Mouse (Mus musculus): ENCODE measurements around the gene Slc6a11. TPM values are rescaled to one million over a fixed set of nuclear protein-coding genes. Genes with fewer than 3 reads are reported as not detected.

Slc6a11 gene
- polyA plus RNA-seq, 1 experiment from 2014 or later = not detected

GRCm38 (mm10) chr6:114144447-114145105, 13.5 kb downstream of the Slc6a11 start:
- Histone ChIP-seq H3K27me3 (ENCODE audit: control insufficient read depth, insufficient read depth, low read length) (0 out of 2 replicates have a peak, but pooled peaks cover 2% of the 10 kb centered on the region), H3K36me3 (ENCODE audit: control insufficient read depth, insufficient read depth, low read length) (no peaks in the 10 kb centered on the region), H3K27ac (replicated peaks in 1 of 2; ENCODE audit: control insufficient read depth in 1 of 2, insufficient read depth in 1 of 2, low read depth in 2 of 2, low read length in 2 of 2) (no peak overlapping the region), H3K4me1 (ENCODE audit: control insufficient read depth in 2 of 2, insufficient read depth in 2 of 2, low read length in 2 of 2) (no peaks in the 10 kb centered on the region), H3K9ac (ENCODE audit: low read length) (no peak overlapping the region), H3K4me2 (ENCODE audit: low read length) (no peak overlapping the region), H3K4me3 (ENCODE audit: control insufficient read depth in 1 of 2, insufficient read depth in 1 of 2, low read depth in 1 of 2, low read length in 2 of 2) (no peak overlapping the region), H3K9me3 (ENCODE audit: control insufficient read depth, low read length) (0 out of 2 replicates have a peak, but pooled peaks cover 8% of the 10 kb centered on the region)
- 66% methylated on average over 6 of the region's 6 CpGs for WGBS
- ATAC-seq (ENCODE audit: insufficient number of reproducible peaks, insufficient read depth, low FRiP score, low read depth) = no peak

- Histone ChIP-seq H3K27ac (replicated peaks in 1 of 2; ENCODE audit: control insufficient read depth in 1 of 2, insufficient read depth in 1 of 2, low read depth in 2 of 2, low read length in 2 of 2) (no peak overlapping the region), H3K9me3 (ENCODE audit: control insufficient read depth, low read length) (0 out of 2 replicates have a peak, but pooled peaks cover under 1% of the 10 kb centered on the region), H3K4me1 (ENCODE audit: control insufficient read depth in 2 of 2, insufficient read depth in 2 of 2, low read length in 2 of 2) (no peaks in the 10 kb centered on the region), H3K36me3 (ENCODE audit: control insufficient read depth, insufficient read depth, low read length) (no peaks in the 10 kb centered on the region), H3K4me2 (ENCODE audit: low read length) (no peak overlapping the region), H3K4me3 (ENCODE audit: control insufficient read depth in 1 of 2, insufficient read depth in 1 of 2, low read depth in 1 of 2, low read length in 2 of 2) (no peak overlapping the region), H3K27me3 (ENCODE audit: control insufficient read depth, insufficient read depth, low read length) (0 out of 2 replicates have a peak, but pooled peaks cover 5% of the 10 kb centered on the region), H3K9ac (ENCODE audit: low read length) (no peak overlapping the region)
- ATAC-seq (ENCODE audit: insufficient number of reproducible peaks, insufficient read depth, low FRiP score, low read depth) = no peak
- 64% methylated on average over 6 of the region's 6 CpGs for WGBS
Observed at GRCm38 (mm10) chr6:114145650-114146329, 14.7 kb downstream of the Slc6a11 start.

GRCm38 (mm10) chr6:114155720-114156119, 24.7 kb downstream of the Slc6a11 start:
- Histone ChIP-seq H3K36me3 (ENCODE audit: control insufficient read depth, insufficient read depth, low read length) (no peaks in the 10 kb centered on the region), H3K4me1 (ENCODE audit: control insufficient read depth in 2 of 2, insufficient read depth in 2 of 2, low read length in 2 of 2) (no peaks in the 10 kb centered on the region), H3K9ac (ENCODE audit: low read length) (no peak overlapping the region), H3K4me3 (ENCODE audit: control insufficient read depth in 1 of 2, insufficient read depth in 1 of 2, low read depth in 1 of 2, low read length in 2 of 2) (no peak overlapping the region), H3K27me3 (ENCODE audit: control insufficient read depth, insufficient read depth, low read length) (0 out of 2 replicates have a peak, but pooled peaks cover 5% of the 10 kb centered on the region), H3K27ac (replicated peaks in 1 of 2; ENCODE audit: control insufficient read depth in 1 of 2, insufficient read depth in 1 of 2, low read depth in 2 of 2, low read length in 2 of 2) (no peak overlapping the region), H3K9me3 (ENCODE audit: control insufficient read depth, low read length) (no peaks in the 10 kb centered on the region), H3K4me2 (ENCODE audit: low read length) (no peak overlapping the region)
- ATAC-seq (ENCODE audit: insufficient number of reproducible peaks, insufficient read depth, low FRiP score, low read depth) = no peak
- WGBS = 75% methylated on average over 10 of the region's 10 CpGs

- H3K27ac ChIP-seq (replicated peaks in 1 of 2; ENCODE audit: control insufficient read depth in 1 of 2, insufficient read depth in 1 of 2, low read depth in 2 of 2, low read length in 2 of 2) = no peak overlapping the region
- H3K36me3 ChIP-seq (ENCODE audit: control insufficient read depth, insufficient read depth, low read length) = no peaks in the 10 kb centered on the region
- no peak overlapping the region for H3K4me2 ChIP-seq (ENCODE audit: low read length)
- ATAC-seq (ENCODE audit: insufficient number of reproducible peaks, insufficient read depth, low FRiP score, low read depth) = no peak
- H3K9ac ChIP-seq (ENCODE audit: low read length) = no peak overlapping the region
- H3K4me3 ChIP-seq (ENCODE audit: control insufficient read depth in 1 of 2, insufficient read depth in 1 of 2, low read depth in 1 of 2, low read length in 2 of 2) = no peak overlapping the region
- 0 out of 2 replicates have a peak, but pooled peaks cover 5% of the 10 kb centered on the region for H3K27me3 ChIP-seq (ENCODE audit: control insufficient read depth, insufficient read depth, low read length)
- no peaks in the 10 kb centered on the region for H3K4me1 ChIP-seq (ENCODE audit: control insufficient read depth in 2 of 2, insufficient read depth in 2 of 2, low read length in 2 of 2)
- no peaks in the 10 kb centered on the region for H3K9me3 ChIP-seq (ENCODE audit: control insufficient read depth, low read length)
- 82% methylated on average over 7 of the region's 7 CpGs for WGBS
Observed at GRCm38 (mm10) chr6:114158811-114159210, 27.8 kb downstream of the Slc6a11 start.

GRCm38 (mm10) chr6:114160732-114161131, 29.7 kb downstream of the Slc6a11 start:
- 67% methylated on average over 8 of the region's 8 CpGs for WGBS
- H3K36me3 ChIP-seq (ENCODE audit: control insufficient read depth, insufficient read depth, low read length) = no peaks in the 10 kb centered on the region
- H3K27ac ChIP-seq (replicated peaks in 1 of 2; ENCODE audit: control insufficient read depth in 1 of 2, insufficient read depth in 1 of 2, low read depth in 2 of 2, low read length in 2 of 2) = no peak overlapping the region
- no peak overlapping the region for H3K9ac ChIP-seq (ENCODE audit: low read length)
- H3K9me3 ChIP-seq (ENCODE audit: control insufficient read depth, low read length) = no peaks in the 10 kb centered on the region
- H3K4me1 ChIP-seq (ENCODE audit: control insufficient read depth in 2 of 2, insufficient read depth in 2 of 2, low read length in 2 of 2) = no peaks in the 10 kb centered on the region
- no peak for ATAC-seq (ENCODE audit: insufficient number of reproducible peaks, insufficient read depth, low FRiP score, low read depth)
- H3K4me3 ChIP-seq (ENCODE audit: control insufficient read depth in 1 of 2, insufficient read depth in 1 of 2, low read depth in 1 of 2, low read length in 2 of 2) = no peak overlapping the region
- no peak overlapping the region for H3K4me2 ChIP-seq (ENCODE audit: low read length)
- H3K27me3 ChIP-seq (ENCODE audit: control insufficient read depth, insufficient read depth, low read length) = no peaks in the 10 kb centered on the region; the same call in 1 of the 2 replicates

- H3K4me1 ChIP-seq (ENCODE audit: control insufficient read depth in 2 of 2, insufficient read depth in 2 of 2, low read length in 2 of 2) = no peaks in the 10 kb centered on the region
- no peak overlapping the region for H3K27ac ChIP-seq (replicated peaks in 1 of 2; ENCODE audit: control insufficient read depth in 1 of 2, insufficient read depth in 1 of 2, low read depth in 2 of 2, low read length in 2 of 2)
- H3K27me3 ChIP-seq (ENCODE audit: control insufficient read depth, insufficient read depth, low read length) = peaks cover 24% of the 10 kb centered on the region
- no peaks in the 10 kb centered on the region for H3K36me3 ChIP-seq (ENCODE audit: control insufficient read depth, insufficient read depth, low read length)
- no peak for ATAC-seq (ENCODE audit: insufficient number of reproducible peaks, insufficient read depth, low FRiP score, low read depth)
- H3K9ac ChIP-seq (ENCODE audit: low read length) = no peak overlapping the region
- 8% methylated on average over 8 of the region's 8 CpGs for WGBS
- no peak overlapping the region for H3K4me3 ChIP-seq (ENCODE audit: control insufficient read depth in 1 of 2, insufficient read depth in 1 of 2, low read depth in 1 of 2, low read length in 2 of 2)
- H3K9me3 ChIP-seq (ENCODE audit: control insufficient read depth, low read length) = no peaks in the 10 kb centered on the region
- no peak overlapping the region for H3K4me2 ChIP-seq (ENCODE audit: low read length)
Observed at GRCm38 (mm10) chr6:114174052-114174397, 43.0 kb downstream of the Slc6a11 start.

- Histone ChIP-seq H3K4me2 (ENCODE audit: low read length) (no peak overlapping the region), H3K9me3 (ENCODE audit: control insufficient read depth, low read length) (no peaks in the 10 kb centered on the region), H3K4me3 (ENCODE audit: control insufficient read depth in 1 of 2, insufficient read depth in 1 of 2, low read depth in 1 of 2, low read length in 2 of 2) (no peak overlapping the region), H3K4me1 (ENCODE audit: control insufficient read depth in 2 of 2, insufficient read depth in 2 of 2, low read length in 2 of 2) (no peaks in the 10 kb centered on the region), H3K27me3 (ENCODE audit: control insufficient read depth, insufficient read depth, low read length) (peaks cover 24% of the 10 kb centered on the region), H3K27ac (replicated peaks in 1 of 2; ENCODE audit: control insufficient read depth in 1 of 2, insufficient read depth in 1 of 2, low read depth in 2 of 2, low read length in 2 of 2) (no peak overlapping the region), H3K36me3 (ENCODE audit: control insufficient read depth, insufficient read depth, low read length) (no peaks in the 10 kb centered on the region), H3K9ac (ENCODE audit: low read length) (no peak overlapping the region)
- ATAC-seq (ENCODE audit: insufficient number of reproducible peaks, insufficient read depth, low FRiP score, low read depth) = no peak
- WGBS = 12% methylated on average over 9 of the region's 9 CpGs
Observed at GRCm38 (mm10) chr6:114174398-114175140, 43.5 kb downstream of the Slc6a11 start.

Measured in heart, embryonic 14.5 days (tissue).